Mouse (Mus musculus): ENCODE data around the gene Lpcat3. TPM values are rescaled to one million over a fixed set of nuclear protein-coding genes. Genes with fewer than 3 reads are reported as not detected.

Gene Lpcat3
- polyA plus RNA-seq, 1 experiment from 2014 or later, result 33.4 TPM

DNA sequence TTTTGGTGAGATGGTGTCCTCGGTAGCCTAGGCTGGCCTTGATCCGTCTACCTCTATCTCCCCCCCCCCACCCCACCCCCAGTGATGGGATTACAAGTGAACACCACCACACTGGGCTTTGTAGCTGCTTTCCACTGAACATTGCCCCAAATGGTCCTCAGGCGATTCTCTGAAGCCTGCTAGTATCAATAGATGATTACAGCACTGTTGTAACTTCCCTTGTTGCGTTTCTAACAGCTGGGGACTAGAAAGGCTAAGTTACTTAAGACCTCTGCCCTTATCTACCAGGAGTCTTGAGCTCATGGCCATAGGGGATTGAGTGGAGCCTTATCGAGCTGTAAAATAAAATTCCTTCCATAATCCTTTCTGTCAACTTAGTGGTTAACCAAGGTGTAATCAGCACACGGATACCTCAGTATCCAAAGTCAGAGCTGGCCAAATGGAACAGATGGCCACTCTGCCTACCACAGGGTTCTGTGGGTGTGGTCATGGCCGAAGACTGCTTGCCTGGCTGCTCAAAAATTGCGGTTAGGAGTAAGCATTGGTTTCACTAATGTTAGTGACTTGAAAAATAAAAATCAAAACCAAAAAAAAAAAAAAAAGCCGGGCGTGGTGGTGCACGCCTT is 6.5 kb downstream of the Lpcat3 start:
- Histone ChIP-seq H3K36me3 (replicated peaks; ENCODE audit: control insufficient read depth, insufficient read depth, low read depth, low read length) (no peaks in the 10 kb centered on the region), H3K9ac (replicated peaks; ENCODE audit: low read length) (no peak overlapping the region), H3K4me3 (ENCODE audit: low read depth, low read length) (no peak overlapping the region), H3K4me2 (ENCODE audit: low read depth, low read length) (no peak overlapping the region), H3K27me3 (ENCODE audit: control insufficient read depth, insufficient read depth, low read length) (no peaks in the 10 kb centered on the region), H3K27ac (replicated peaks; ENCODE audit: low read depth, low read length) (no peak overlapping the region), H3K4me1 (ENCODE audit: control insufficient read depth, insufficient read depth, low read length) (no peaks in the 10 kb centered on the region), H3K9me3 (replicated peaks; ENCODE audit: control insufficient read depth, low read length) (no peaks in the 10 kb centered on the region)
- ATAC-seq (replicated peaks; ENCODE audit: insufficient number of reproducible peaks, low FRiP score, low TSS enrichment, low read depth), result no peak
- DNase-seq (ENCODE audit: low spot score), result no peak
- WGBS, result 87% methylated on average over 11 of the region's 11 CpGs

GRCm38 (mm10) chr6:124670281-124670900 is 7.6 kb downstream of the Lpcat3 start:
- WGBS, result 92% methylated on average over 7 of the region's 7 CpGs
- no peak for DNase-seq (ENCODE audit: low spot score)
- ATAC-seq (replicated peaks; ENCODE audit: insufficient number of reproducible peaks, low FRiP score, low TSS enrichment, low read depth), result no peak

DNA sequence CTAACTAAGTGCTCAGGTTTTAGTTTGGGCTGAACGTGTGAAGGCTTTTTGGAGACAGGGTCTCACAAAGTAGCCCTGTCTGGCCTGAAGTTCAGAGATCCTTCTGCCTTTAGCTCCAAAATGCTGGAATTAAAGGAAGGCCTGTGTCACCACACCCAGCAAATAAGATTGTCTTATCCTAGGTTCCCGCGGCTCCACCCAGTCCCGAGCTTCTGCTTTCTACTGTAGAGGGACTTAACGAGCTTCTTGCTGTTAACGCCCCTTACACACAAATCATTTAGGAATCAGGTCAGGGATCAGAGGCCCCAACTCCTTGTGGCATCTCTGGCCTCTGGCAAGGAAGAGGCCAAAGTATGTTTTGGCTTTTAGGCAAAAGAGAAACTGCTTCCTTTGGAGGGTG is 9.3 kb downstream of the Lpcat3 start:
- no peak overlapping the region for H3K27ac ChIP-seq (replicated peaks; ENCODE audit: low read depth, low read length)
- H3K4me2 ChIP-seq (ENCODE audit: low read depth, low read length), result no peak overlapping the region
- no peaks in the 10 kb centered on the region for H3K4me1 ChIP-seq (ENCODE audit: control insufficient read depth, insufficient read depth, low read length)
- H3K36me3 ChIP-seq (replicated peaks; ENCODE audit: control insufficient read depth, insufficient read depth, low read depth, low read length), result no peaks in the 10 kb centered on the region
- no peak overlapping the region for H3K9ac ChIP-seq (replicated peaks; ENCODE audit: low read length)
- DNase-seq (ENCODE audit: low spot score) (no peak), ATAC-seq (replicated peaks; ENCODE audit: insufficient number of reproducible peaks, low FRiP score, low TSS enrichment, low read depth) (no peak)
- no peaks in the 10 kb centered on the region for H3K27me3 ChIP-seq (ENCODE audit: control insufficient read depth, insufficient read depth, low read length)
- no peaks in the 10 kb centered on the region for H3K9me3 ChIP-seq (replicated peaks; ENCODE audit: control insufficient read depth, low read length)
- no peak overlapping the region for H3K4me3 ChIP-seq (ENCODE audit: low read depth, low read length)
- 69% methylated on average over 6 of the region's 6 CpGs for WGBS

More at GRCm38 (mm10) chr6:124670281-124670900, 7.6 kb downstream of the Lpcat3 start:
- Histone ChIP-seq H3K4me1 (ENCODE audit: control insufficient read depth, insufficient read depth, low read length) (no peaks in the 10 kb centered on the region), H3K4me3 (ENCODE audit: low read depth, low read length) (no peak overlapping the region), H3K27me3 (ENCODE audit: control insufficient read depth, insufficient read depth, low read length) (no peaks in the 10 kb centered on the region), H3K36me3 (replicated peaks; ENCODE audit: control insufficient read depth, insufficient read depth, low read depth, low read length) (no peaks in the 10 kb centered on the region), H3K27ac (replicated peaks; ENCODE audit: low read depth, low read length) (no peak overlapping the region), H3K4me2 (ENCODE audit: low read depth, low read length) (no peak overlapping the region), H3K9me3 (replicated peaks; ENCODE audit: control insufficient read depth, low read length) (no peaks in the 10 kb centered on the region), H3K9ac (replicated peaks; ENCODE audit: low read length) (no peak overlapping the region)

- Histone ChIP-seq H3K27ac (replicated peaks; ENCODE audit: low read depth, low read length) (no peak overlapping the region), H3K36me3 (replicated peaks; ENCODE audit: control insufficient read depth, insufficient read depth, low read depth, low read length) (no peaks in the 10 kb centered on the region), H3K9me3 (replicated peaks; ENCODE audit: control insufficient read depth, low read length) (no peaks in the 10 kb centered on the region), H3K4me1 (ENCODE audit: control insufficient read depth, insufficient read depth, low read length) (no peaks in the 10 kb centered on the region), H3K4me2 (ENCODE audit: low read depth, low read length) (no peak overlapping the region), H3K9ac (replicated peaks; ENCODE audit: low read length) (no peak overlapping the region), H3K4me3 (ENCODE audit: low read depth, low read length) (no peak overlapping the region), H3K27me3 (ENCODE audit: control insufficient read depth, insufficient read depth, low read length) (no peaks in the 10 kb centered on the region)
- ATAC-seq (replicated peaks; ENCODE audit: insufficient number of reproducible peaks, low FRiP score, low TSS enrichment, low read depth) (no peak), DNase-seq (ENCODE audit: low spot score) (no peak)
- 88% methylated on average over 9 of the region's 9 CpGs for WGBS
These were observed 10.8 kb downstream of the Lpcat3 start for GRCm38 (mm10) chr6:124673619-124674018.

DNA sequence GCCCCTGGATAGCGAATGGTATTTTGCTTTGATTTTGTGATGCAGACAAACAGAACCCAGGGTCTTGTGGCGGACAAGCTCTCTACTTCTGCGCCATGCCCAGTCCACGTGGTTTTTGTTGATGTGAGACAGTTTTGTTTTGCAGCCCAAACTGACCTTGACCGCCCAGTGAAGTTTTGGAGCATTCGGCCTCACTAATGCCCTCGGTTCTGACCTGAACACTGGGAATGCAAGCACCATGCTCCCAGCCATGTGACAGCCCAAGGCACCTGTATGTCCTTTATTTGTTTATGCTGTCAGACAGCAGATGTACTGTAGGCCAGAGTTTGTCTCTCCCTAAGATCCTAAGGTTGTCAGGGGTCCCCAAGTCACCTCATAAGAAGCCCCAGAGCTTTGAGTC is 11.8 kb downstream of the Lpcat3 start:
- no peaks in the 10 kb centered on the region for H3K27me3 ChIP-seq (ENCODE audit: control insufficient read depth, insufficient read depth, low read length)

DNA sequence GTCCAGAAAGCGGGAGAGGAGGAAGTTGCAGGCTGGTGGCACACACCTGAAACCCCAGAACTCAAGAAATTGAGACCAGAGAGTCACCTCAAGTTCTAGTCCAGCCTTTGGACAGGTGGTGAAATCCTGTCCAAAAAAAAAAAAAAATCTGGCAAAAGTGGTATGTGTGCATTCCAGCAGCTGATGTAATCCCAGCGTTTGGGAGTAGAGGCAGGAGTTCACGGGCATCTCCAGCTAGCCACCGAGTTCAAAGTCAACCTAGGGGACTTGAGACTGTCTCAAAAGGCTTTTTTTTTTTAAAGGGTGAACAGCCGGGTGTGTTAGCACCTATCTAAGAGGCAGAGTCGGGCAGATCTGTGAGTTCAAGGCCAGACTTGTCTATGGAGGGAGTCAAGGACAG is 13.3 kb downstream of the Lpcat3 start:
- DNase-seq (ENCODE audit: low spot score), result no peak
- Histone ChIP-seq H3K4me3 (ENCODE audit: low read depth, low read length) (no peak overlapping the region), H3K36me3 (replicated peaks; ENCODE audit: control insufficient read depth, insufficient read depth, low read depth, low read length) (no peaks in the 10 kb centered on the region), H3K4me2 (ENCODE audit: low read depth, low read length) (no peak overlapping the region), H3K9me3 (replicated peaks; ENCODE audit: control insufficient read depth, low read length) (no peaks in the 10 kb centered on the region), H3K27me3 (ENCODE audit: control insufficient read depth, insufficient read depth, low read length) (no peaks in the 10 kb centered on the region), H3K9ac (replicated peaks; ENCODE audit: low read length) (no peak overlapping the region), H3K4me1 (ENCODE audit: control insufficient read depth, insufficient read depth, low read length) (no peaks in the 10 kb centered on the region), H3K27ac (replicated peaks; ENCODE audit: low read depth, low read length) (no peak overlapping the region)
- no peak for ATAC-seq (replicated peaks; ENCODE audit: insufficient number of reproducible peaks, low FRiP score, low TSS enrichment, low read depth)
- WGBS, result 89% methylated on average over 6 of the region's 6 CpGs

More for the DNA sequence above, 11.8 kb downstream of the Lpcat3 start:
- DNase-seq (ENCODE audit: low spot score) (no peak), ATAC-seq (replicated peaks; ENCODE audit: insufficient number of reproducible peaks, low FRiP score, low TSS enrichment, low read depth) (no peak)
- Histone ChIP-seq H3K27ac (replicated peaks; ENCODE audit: low read depth, low read length) (no peak overlapping the region), H3K4me1 (ENCODE audit: control insufficient read depth, insufficient read depth, low read length) (no peaks in the 10 kb centered on the region), H3K9ac (replicated peaks; ENCODE audit: low read length) (no peak overlapping the region), H3K4me3 (ENCODE audit: low read depth, low read length) (no peak overlapping the region), H3K9me3 (replicated peaks; ENCODE audit: control insufficient read depth, low read length) (no peaks in the 10 kb centered on the region), H3K4me2 (ENCODE audit: low read depth, low read length) (no peak overlapping the region), H3K36me3 (replicated peaks; ENCODE audit: control insufficient read depth, insufficient read depth, low read depth, low read length) (no peaks in the 10 kb centered on the region)
- WGBS, result 94% methylated on average over 7 of the region's 7 CpGs

- ATAC-seq (replicated peaks; ENCODE audit: insufficient number of reproducible peaks, low FRiP score, low TSS enrichment, low read depth) (no peak), DNase-seq (ENCODE audit: low spot score) (no peak)
- Histone ChIP-seq H3K36me3 (replicated peaks; ENCODE audit: control insufficient read depth, insufficient read depth, low read depth, low read length) (no peaks in the 10 kb centered on the region), H3K9me3 (replicated peaks; ENCODE audit: control insufficient read depth, low read length) (no peaks in the 10 kb centered on the region), H3K4me2 (ENCODE audit: low read depth, low read length) (no peak overlapping the region), H3K27me3 (ENCODE audit: control insufficient read depth, insufficient read depth, low read length) (no peaks in the 10 kb centered on the region), H3K4me1 (ENCODE audit: control insufficient read depth, insufficient read depth, low read length) (no peaks in the 10 kb centered on the region), H3K27ac (replicated peaks; ENCODE audit: low read depth, low read length) (no peak overlapping the region), H3K9ac (replicated peaks; ENCODE audit: low read length) (no peak overlapping the region), H3K4me3 (ENCODE audit: low read depth, low read length) (no peak overlapping the region)
- WGBS, result 97% methylated on average over 7 of the region's 7 CpGs
These were observed 15.9 kb downstream of the Lpcat3 start for GRCm38 (mm10) chr6:124678769-124679168.

GRCm38 (mm10) chr6:124679486-124679885 is 16.7 kb downstream of the Lpcat3 start:
- no peaks in the 10 kb centered on the region for H3K27me3 ChIP-seq (ENCODE audit: control insufficient read depth, insufficient read depth, low read length)
- no peak for ATAC-seq (replicated peaks; ENCODE audit: insufficient number of reproducible peaks, low FRiP score, low TSS enrichment, low read depth)
- WGBS, result 92% methylated on average over 3 of the region's 3 CpGs

More at GRCm38 (mm10) chr6:124679486-124679885, 16.7 kb downstream of the Lpcat3 start:
- no peak for DNase-seq (ENCODE audit: low spot score)
- Histone ChIP-seq H3K27ac (replicated peaks; ENCODE audit: low read depth, low read length) (no peak overlapping the region), H3K4me3 (ENCODE audit: low read depth, low read length) (no peak overlapping the region), H3K36me3 (replicated peaks; ENCODE audit: control insufficient read depth, insufficient read depth, low read depth, low read length) (no peaks in the 10 kb centered on the region), H3K9ac (replicated peaks; ENCODE audit: low read length) (no peak overlapping the region), H3K4me2 (ENCODE audit: low read depth, low read length) (no peak overlapping the region), H3K4me1 (ENCODE audit: control insufficient read depth, insufficient read depth, low read length) (no peaks in the 10 kb centered on the region), H3K9me3 (replicated peaks; ENCODE audit: control insufficient read depth, low read length) (no peaks in the 10 kb centered on the region)
